Mouse (Mus musculus) brain, embryonic 14.5 days (tissue): Measurements from ENCODE around the gene Spef1. TPM values are rescaled to one million over a fixed set of nuclear protein-coding genes. Genes with fewer than 3 reads are reported as not detected.

Source experiments
- DNase-seq: peaks from one replicate; pipeline ENCODE4 v3.0.0-alpha.2; 2011; ENCODE audit warnings: low read depth
- CTCF ChIP-seq: fragments of 200-500 bp; IDR thresholded peaks from 2 replicates; pipeline ENCODE4 v1.5.1; 2012; ENCODE audit warnings: inconsistent platforms, mild to moderate bottlenecking, moderate library complexity, borderline replicate concordance; ENCODE audit not compliant: insufficient read depth, insufficient read length; ENCODE audit errors: extremely low read depth
- POLR2A ChIP-seq: fragments of 200-500 bp; IDR thresholded peaks from 2 replicates; pipeline ENCODE4 v1.6.1; 2012; ENCODE audit warnings: mild to moderate bottlenecking, inconsistent platforms, borderline replicate concordance; ENCODE audit not compliant: poor library complexity, insufficient read depth, insufficient read length, severe bottlenecking; ENCODE audit errors: extremely low read depth
- polyA plus RNA-seq: library from polyadenylated mRNA; depleted of rRNA; stranded (reverse); fragments of >200 nt; gene quantifications from 2 replicates; pipeline ENCODE4 v1.2.3, GENCODE M21; 2012; rRNA removed

Spef1 gene
- polyA plus RNA-seq, 1 experiment, result 35.4 TPM

- no peak for DNase-seq
- TF ChIP-seq CTCF, result no peak
These were observed 61.7 kb downstream of the Spef1 start for GRCm38 (mm10) chr2:131125157-131125963.

- TF ChIP-seq CTCF, result no peak
- TF ChIP-seq POLR2A, result no peak
- no peak for DNase-seq
These were observed 62.9 kb downstream of the Spef1 start for GRCm38 (mm10) chr2:131124166-131124565.

Other genes starting within 250 kb of the Spef1 start
- 43.7 and 54.0 TPM in 2 replicates for gene Gfra4, start 144.2 kb downstream of the Spef1 start, polyA plus RNA-seq
- 4.9 and 5.4 TPM in 2 replicates for gene Adam33, start 123.5 kb downstream of the Spef1 start, polyA plus RNA-seq
- 0.35 and 0.52 TPM in 2 replicates for gene Siglec1, start 100.5 kb downstream of the Spef1 start, polyA plus RNA-seq
- 8.6 and 10.1 TPM in 2 replicates for gene Hspa12b, start 60.0 kb downstream of the Spef1 start, polyA plus RNA-seq
- gene Gm11037, start 53.8 kb downstream of the Spef1 start, polyA plus RNA-seq, result not detected in 2 replicates
- gene 1700037H04Rik, start 27.2 kb downstream of the Spef1 start, polyA plus RNA-seq, result 113 and 118 TPM in 2 replicates
- gene Cenpb, start 7.2 kb downstream of the Spef1 start, polyA plus RNA-seq, result 71.2 and 89.3 TPM in 2 replicates
- 41.4 and 54.8 TPM in 2 replicates for gene Cdc25b, start 333 bp downstream of the Spef1 start, polyA plus RNA-seq
- gene Ap5s1, start 19.8 kb upstream of the Spef1 start, polyA plus RNA-seq, result 34.9 and 45.3 TPM in 2 replicates
- 9.3 and 10.4 TPM in 2 replicates for gene Mavs, start 46.8 kb upstream of the Spef1 start, polyA plus RNA-seq
- gene Pank2, start 75.2 kb upstream of the Spef1 start, polyA plus RNA-seq, result 32.1 and 36.3 TPM in 2 replicates
- 36.2 and 41.0 TPM in 2 replicates for gene Rnf24, start 165.6 kb upstream of the Spef1 start, polyA plus RNA-seq